Mouse (Mus musculus) splenic B cell, adult 2 months (primary cell): ENCODE data around the gene Tspan8.

Experiments
- DNase-seq: peaks from one replicate; pipeline ENCODE4 v3.0.0-alpha.2; 2011; ENCODE audit warnings: low read depth, low spot score
- H3K27me3 ChIP-seq: 2 replicates; pipeline ENCODE4 v1.6.1; 2012; ENCODE audit warnings: mild to moderate bottlenecking, low read length, moderate library complexity, mixed read lengths; ENCODE audit not compliant: control insufficient read depth, poor library complexity, insufficient read depth, severe bottlenecking
- H3K36me3 ChIP-seq: 2 replicates; pipeline ENCODE4 v1.6.1; 2012; ENCODE audit warnings: mild to moderate bottlenecking, low read length, moderate library complexity, mixed read lengths; ENCODE audit not compliant: control insufficient read depth, poor library complexity, insufficient read depth, severe bottlenecking

The Tspan8 gene

DNA sequence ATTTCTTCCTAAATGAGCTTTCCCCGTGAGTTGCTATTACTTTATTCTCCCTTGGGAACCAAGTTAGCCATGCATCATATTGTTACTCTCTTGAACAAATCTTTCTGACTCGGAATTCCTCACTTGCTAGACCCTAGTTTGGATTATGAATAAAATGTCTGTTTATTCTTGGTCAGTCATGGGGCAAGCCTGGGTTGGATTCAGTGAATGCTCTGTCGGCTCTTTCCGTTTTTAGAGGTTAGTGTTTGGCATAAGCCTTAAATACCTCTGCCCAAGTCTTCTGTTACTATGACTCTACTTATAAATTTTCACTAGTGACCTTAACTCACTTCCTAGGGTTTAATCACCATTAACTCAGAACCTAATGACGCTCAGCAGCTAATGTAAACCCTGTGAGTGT lies 5.1 kb upstream of the Tspan8 start:
- DNase-seq, result no peak
- no peaks in the 10 kb centered on the region for H3K36me3 ChIP-seq
- no peaks in the 10 kb centered on the region for H3K27me3 ChIP-seq

GRCm38 (mm10) chr10:115814878-115815277 lies 1.8 kb upstream of the Tspan8 start:
- no peaks in the 10 kb centered on the region for H3K36me3 ChIP-seq
- DNase-seq, result no peak
- H3K27me3 ChIP-seq, result no peaks in the 10 kb centered on the region

DNA sequence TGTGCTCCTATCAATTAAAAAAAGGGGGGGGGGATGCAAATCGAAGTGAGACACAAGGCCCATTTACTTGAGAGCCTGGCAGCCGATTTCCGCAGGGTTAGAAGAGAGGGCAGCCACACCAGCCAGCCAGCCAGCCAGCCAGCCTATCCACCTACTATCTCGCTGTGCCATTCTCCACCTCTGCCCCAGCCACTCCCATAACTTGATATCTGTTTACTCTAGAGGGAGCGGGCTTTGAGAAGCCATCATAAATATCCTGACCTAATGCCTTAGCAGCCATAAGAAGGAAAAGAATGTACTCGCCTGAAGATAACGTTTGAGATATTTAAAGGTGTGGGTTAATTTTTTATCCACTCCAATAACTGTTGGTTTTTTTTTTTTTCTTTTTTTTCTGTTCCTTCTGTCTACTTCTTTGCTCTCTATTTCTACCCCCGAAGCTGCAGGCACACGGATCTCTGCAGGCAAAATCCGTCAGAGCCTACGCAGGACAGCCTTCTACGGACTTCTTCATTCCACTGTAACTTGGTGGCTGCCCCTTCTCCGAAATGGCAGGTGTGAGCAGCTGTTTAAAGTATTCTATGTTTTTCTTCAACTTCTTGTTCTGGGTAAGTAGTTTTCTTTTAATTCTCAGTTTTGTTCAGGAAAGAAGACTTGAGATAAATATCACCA lies 558 bp downstream of the Tspan8 start:
- H3K36me3 ChIP-seq, result no peaks in the 10 kb centered on the region
- H3K27me3 ChIP-seq, result no peaks in the 10 kb centered on the region
- DNase-seq, result no peak

- Histone ChIP-seq H3K36me3 (no peaks in the 10 kb centered on the region), H3K27me3 (no peaks in the 10 kb centered on the region)
- DNase-seq, result no peak
These were observed 8.7 kb downstream of the Tspan8 start for GRCm38 (mm10) chr10:115825289-115825688.

DNA sequence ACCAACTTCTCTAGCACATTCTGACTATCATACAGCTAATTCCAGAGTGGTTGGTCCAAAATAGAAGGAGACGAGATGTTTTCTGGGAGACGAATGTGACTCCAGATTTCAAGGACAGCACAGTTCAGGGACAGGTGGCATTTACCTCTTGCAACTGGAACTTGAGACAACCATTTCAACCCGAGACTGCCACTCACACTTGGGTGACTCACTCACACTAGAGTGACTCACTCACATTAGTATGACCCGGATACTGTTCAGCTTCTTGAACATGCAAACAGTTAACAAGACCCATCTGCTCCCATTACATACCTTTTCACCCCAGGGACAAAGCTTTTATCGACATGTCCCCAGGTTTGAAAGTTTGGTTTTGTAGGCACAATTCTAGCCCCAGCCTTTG lies 12.2 kb downstream of the Tspan8 start:
- no peak for DNase-seq

DNA sequence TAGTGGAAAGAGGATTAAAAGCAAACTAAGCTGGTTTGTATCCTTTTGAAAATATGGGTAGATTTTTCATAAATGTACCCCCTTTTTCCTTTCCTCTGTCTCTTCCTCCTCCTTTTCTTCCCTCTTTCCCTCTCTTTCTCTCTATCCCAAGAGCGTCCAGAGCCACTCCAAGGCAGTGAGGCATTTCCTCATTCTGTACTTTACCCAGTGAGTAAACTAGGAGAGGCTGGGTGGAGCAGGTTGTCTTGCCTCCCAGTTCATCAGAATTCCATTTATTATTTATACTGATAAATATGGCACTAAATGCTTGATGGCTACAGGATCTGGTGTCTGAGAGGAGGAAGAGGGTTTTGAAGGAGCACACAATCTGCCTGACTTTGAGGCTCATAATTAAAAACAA lies 13.1 kb downstream of the Tspan8 start:
- no peak for DNase-seq
- Histone ChIP-seq H3K36me3 (no peaks in the 10 kb centered on the region), H3K27me3 (no peaks in the 10 kb centered on the region)

More for the DNA sequence above, 12.2 kb downstream of the Tspan8 start:
- H3K27me3 ChIP-seq, result no peaks in the 10 kb centered on the region
- H3K36me3 ChIP-seq, result no peaks in the 10 kb centered on the region

- Histone ChIP-seq H3K36me3 (no peaks in the 10 kb centered on the region), H3K27me3 (no peaks in the 10 kb centered on the region)
- no peak for DNase-seq
These were observed 14.1 kb downstream of the Tspan8 start for GRCm38 (mm10) chr10:115830726-115831125.

GRCm38 (mm10) chr10:115834017-115834416 lies 17.4 kb downstream of the Tspan8 start:
- Histone ChIP-seq H3K27me3 (no peaks in the 10 kb centered on the region), H3K36me3 (no peaks in the 10 kb centered on the region)
- no peak for DNase-seq

GRCm38 (mm10) chr10:115846930-115847329 lies 30.3 kb downstream of the Tspan8 start:
- Histone ChIP-seq H3K36me3 (no peaks in the 10 kb centered on the region), H3K27me3 (no peaks in the 10 kb centered on the region)

GRCm38 (mm10) chr10:115848511-115848910 lies 31.9 kb downstream of the Tspan8 start:
- DNase-seq, result no peak
- Histone ChIP-seq H3K36me3 (no peaks in the 10 kb centered on the region), H3K27me3 (no peaks in the 10 kb centered on the region)

More at GRCm38 (mm10) chr10:115846930-115847329, 30.3 kb downstream of the Tspan8 start:
- no peak for DNase-seq

- no peak for DNase-seq
- no peaks in the 10 kb centered on the region for H3K36me3 ChIP-seq
- H3K27me3 ChIP-seq, result no peaks in the 10 kb centered on the region
These were observed 43.7 kb downstream of the Tspan8 start for GRCm38 (mm10) chr10:115860210-115860880.

GRCm38 (mm10) chr10:115861967-115862366 lies 45.3 kb downstream of the Tspan8 start:
- Histone ChIP-seq H3K36me3 (no peaks in the 10 kb centered on the region), H3K27me3 (no peaks in the 10 kb centered on the region)
- no peak for DNase-seq

DNA sequence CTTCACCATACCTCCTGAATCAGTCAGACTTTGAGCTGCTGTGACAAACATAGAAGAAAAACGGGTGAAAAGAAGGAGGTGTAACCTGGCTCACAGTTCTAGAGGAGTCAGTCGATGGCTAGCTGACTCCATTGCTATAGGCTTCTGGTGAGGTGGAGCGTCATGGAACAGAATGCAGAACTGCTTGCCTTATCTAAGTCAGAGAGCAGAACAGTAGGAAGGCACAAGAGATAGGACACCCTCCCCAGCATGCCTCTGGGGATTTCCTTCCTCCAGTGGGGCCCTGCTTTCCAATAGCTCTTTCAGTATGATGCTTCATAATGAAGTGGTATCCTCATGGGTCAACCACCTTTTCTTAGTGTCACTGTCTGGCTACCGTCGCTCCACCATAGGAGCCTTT lies 66.1 kb downstream of the Tspan8 start:
- Histone ChIP-seq H3K27me3 (no peaks in the 10 kb centered on the region), H3K36me3 (no peaks in the 10 kb centered on the region)
- DNase-seq, result no peak

- Histone ChIP-seq H3K36me3 (no peaks in the 10 kb centered on the region), H3K27me3 (no peaks in the 10 kb centered on the region)
- DNase-seq, result no peak
These were observed 75.3 kb downstream of the Tspan8 start for GRCm38 (mm10) chr10:115891924-115892323.

DNA sequence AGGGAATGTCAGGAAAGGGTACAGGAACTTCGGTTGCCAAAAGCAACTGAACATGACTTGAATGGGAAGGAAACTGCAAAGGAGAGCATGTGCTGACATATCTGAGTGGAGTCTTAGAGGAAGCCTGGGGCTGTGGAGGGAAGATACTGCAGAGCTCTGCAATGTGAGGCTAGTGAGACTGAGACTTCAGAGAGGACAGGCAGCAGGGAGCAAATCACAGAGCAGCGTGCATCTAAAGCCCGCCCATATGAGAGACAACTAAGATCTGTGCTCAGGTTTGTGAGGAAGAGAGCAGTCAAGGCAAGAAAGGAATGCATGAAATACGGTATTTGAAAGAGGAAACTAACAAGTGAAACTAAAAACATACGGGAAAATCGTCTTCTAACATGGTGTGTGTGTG lies 76.3 kb downstream of the Tspan8 start:
- no peak for DNase-seq
- no peaks in the 10 kb centered on the region for H3K36me3 ChIP-seq
- H3K27me3 ChIP-seq, result no peaks in the 10 kb centered on the region
